Mouse (Mus musculus) stomach, postnatal 0 days (tissue): ENCODE data around the gene Cdk5rap3. TPM values are rescaled to one million over a fixed set of nuclear protein-coding genes. Genes with fewer than 3 reads are reported as not detected.

Experiments
- ATAC-seq: fragments of 200-750 bp; cut with Nextera tagmentation; 2 replicates; pipeline ENCODE4 v1.8.0; 2017; ENCODE audit not compliant: low FRiP score, low TSS enrichment
- DNase-seq: peaks from one replicate; pipeline ENCODE4 v3.0.0-alpha.2; 2016; ENCODE audit warnings: low spot score
- H3K27ac ChIP-seq: fragments of 300-500 bp; sonication (generic); replicated peaks from 2 replicates; pipeline ENCODE4 v1.5.1; 2014; ENCODE audit warnings: mild to moderate bottlenecking, control low read depth
- H3K27me3 ChIP-seq: fragments of 300-500 bp; sonication (generic); 2 replicates; pipeline ENCODE4 v1.6.1; 2014; ENCODE audit warnings: low read length; ENCODE audit not compliant: control insufficient read depth, insufficient read depth
- H3K36me3 ChIP-seq: fragments of 300-500 bp; sonication (generic); 2 replicates; pipeline ENCODE4 v1.6.1; 2014; ENCODE audit warnings: low read length, mixed read lengths; ENCODE audit not compliant: control insufficient read depth, insufficient read depth
- H3K4me1 ChIP-seq: fragments of 300-500 bp; sonication (generic); replicated peaks from 2 replicates; pipeline ENCODE4 v1.6.1; 2014; ENCODE audit warnings: antibody characterized with exemption; ENCODE audit not compliant: control insufficient read depth, insufficient read depth
- H3K4me2 ChIP-seq: fragments of 300-500 bp; sonication (generic); replicated peaks from 2 replicates; pipeline ENCODE4 v1.6.1; 2014; ENCODE audit warnings: low read depth, mild to moderate bottlenecking, control low read depth, moderate library complexity
- H3K4me3 ChIP-seq: fragments of 300-500 bp; sonication (generic); 2 replicates; pipeline ENCODE4 v1.5.1; 2014; ENCODE audit warnings: low read depth, low read length, control low read depth
- H3K9ac ChIP-seq: fragments of 300-500 bp; sonication (generic); 2 replicates; pipeline ENCODE4 v1.6.1; 2014; ENCODE audit warnings: mild to moderate bottlenecking, low read length, control low read depth, mixed read lengths
- H3K9me3 ChIP-seq: fragments of 300-500 bp; sonication (generic); 2 replicates; pipeline ENCODE4 v1.6.1; 2016; ENCODE audit warnings: low read length; ENCODE audit not compliant: control insufficient read depth
- CTCF ChIP-seq: IDR thresholded peaks from 2 replicates; pipeline ENCODE4 v1.5.1; 2016; ENCODE audit warnings: antibody characterized with exemption, low read depth, mild to moderate bottlenecking, moderate library complexity
- EP300 ChIP-seq: optimal IDR thresholded peaks from 2 replicates; pipeline ENCODE3; 2016; ENCODE audit warnings: antibody characterized with exemption
- WGBS: fragments of 180-500 bp; shearing (Covaris S2); extraction: QIAGEN DNeasy Blood & Tissue Kit; methylation state at CpG from one replicate; pipeline ENCODE4 v1.1.7; 2014; 5-methylcytosine and 5-hydroxymethylcytosine counted together
- polyA plus RNA-seq: library from polyadenylated mRNA; unstranded; fragments of >200 nt; fragmentation: Nextera tagmentation; extraction: Ambion mirVana; gene quantifications from 2 replicates; pipeline ENCODE4 v1.2.1, GENCODE M21; 2015

Gene Cdk5rap3
- polyA plus RNA-seq, result 61.7 and 64.9 TPM in 2 replicates

- ATAC-seq, result peak; percentile 95
- H3K4me1 ChIP-seq, result no peaks in the 10 kb centered on the region
- TF ChIP-seq CTCF, result peak; percentile 96
- TF ChIP-seq EP300, result no peak
- H3K9ac ChIP-seq, result peak within 1 kb of the TSS; percentile 77
- under 1% methylated on average over 55 of the region's 55 CpGs for WGBS
- H3K4me3 ChIP-seq, result peak within 1 kb of the TSS; percentile 69
- H3K9me3 ChIP-seq, result no peaks in the 10 kb centered on the region
- DNase-seq, result peak; percentile 99
- peak within 1 kb of the TSS; percentile 86 for H3K27ac ChIP-seq
- no peaks in the 10 kb centered on the region for H3K27me3 ChIP-seq
- H3K36me3 ChIP-seq, result 0 out of 2 replicates have a peak, but pooled peaks cover 3% of the 10 kb centered on the region
- peak within 1 kb of the TSS; percentile 88 for H3K4me2 ChIP-seq
These were observed at the start of gene Cdk5rap3 for GRCm38 (mm10) chr11:96916044-96916884. Cdk5rap3 (minus strand) TSS chr11:96916496.

GRCm38 (mm10) chr11:96963580-96963979 lies 47.3 kb upstream of the Cdk5rap3 start:
- Histone ChIP-seq H3K4me2 (no peak overlapping the region), H3K9me3 (no peaks in the 10 kb centered on the region), H3K27ac (no peak overlapping the region), H3K9ac (no peak overlapping the region), H3K4me1 (0 out of 2 replicates have a peak, but pooled peaks cover 1% of the 10 kb centered on the region), H3K27me3 (no peaks in the 10 kb centered on the region), H3K36me3 (peaks cover 15% of the 10 kb centered on the region), H3K4me3 (no peak overlapping the region)
- ATAC-seq, result peak; percentile 73
- DNase-seq, result peak; percentile 90
- TF ChIP-seq EP300 (no peak), CTCF (peak; percentile 94)
- 9% methylated on average over 8 of the region's 8 CpGs for WGBS

GRCm38 (mm10) chr11:96957061-96957805 lies 40.9 kb upstream of the Cdk5rap3 start:
- H3K4me2 ChIP-seq, result no peak overlapping the region
- WGBS, result 89% methylated on average over 10 of the region's 10 CpGs
- DNase-seq, result no peak
- no peak overlapping the region for H3K9ac ChIP-seq
- H3K4me3 ChIP-seq, result no peak overlapping the region
- H3K4me1 ChIP-seq, result no peaks in the 10 kb centered on the region
- no peaks in the 10 kb centered on the region for H3K27me3 ChIP-seq
- H3K36me3 ChIP-seq, result peaks cover 44% of the 10 kb centered on the region
- no peak for ATAC-seq
- no peak overlapping the region for H3K27ac ChIP-seq
- TF ChIP-seq CTCF (no peak), EP300 (no peak)
- no peaks in the 10 kb centered on the region for H3K9me3 ChIP-seq

DNA sequence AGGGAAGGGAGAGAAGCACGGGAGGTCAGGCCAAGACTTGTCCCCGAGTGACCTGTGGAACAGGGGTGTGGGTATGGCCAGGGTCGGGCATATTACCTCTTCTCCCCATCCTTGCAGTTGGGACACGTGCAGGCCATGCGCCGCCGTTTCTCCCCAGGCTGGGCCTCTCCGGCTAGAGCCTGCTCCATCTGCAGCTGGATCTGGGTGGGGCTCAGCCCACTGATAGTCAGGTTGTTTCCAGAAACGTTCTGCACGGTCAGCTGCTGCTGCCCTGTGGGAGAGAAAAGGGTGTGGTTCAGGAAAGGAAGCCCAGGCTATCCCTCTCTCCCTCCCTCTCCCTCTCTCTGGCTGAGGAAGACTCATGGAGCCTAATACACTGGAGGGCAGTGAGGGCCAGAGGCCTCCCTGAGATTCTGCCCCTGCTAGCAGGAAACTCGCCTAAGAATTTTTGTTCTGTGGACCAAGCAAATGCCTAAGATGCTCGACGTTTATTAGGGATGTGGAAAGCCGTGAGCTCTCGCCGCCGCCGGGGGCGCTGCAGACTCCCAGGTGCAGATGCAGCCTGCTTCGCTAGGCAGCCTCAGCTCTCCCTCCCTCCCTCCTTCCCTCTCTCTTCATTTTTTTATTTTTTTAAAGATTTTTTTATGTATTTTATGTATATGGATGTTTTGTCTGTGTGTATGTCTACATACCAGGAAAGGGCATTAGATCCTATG lies 39.9 kb upstream of the Cdk5rap3 start:
- Histone ChIP-seq H3K4me1 (no peaks in the 10 kb centered on the region), H3K9ac (no peak overlapping the region), H3K27ac (no peak overlapping the region), H3K4me2 (no peak overlapping the region), H3K4me3 (no peak overlapping the region), H3K27me3 (no peaks in the 10 kb centered on the region), H3K36me3 (peaks cover 41% of the 10 kb centered on the region), H3K9me3 (no peaks in the 10 kb centered on the region)
- WGBS, result 46% methylated on average over 20 of the region's 20 CpGs
- DNase-seq, result peak; percentile 70
- peak; percentile 50 for ATAC-seq
- TF ChIP-seq EP300 (no peak), CTCF (peak; percentile 69)

GRCm38 (mm10) chr11:96955094-96955493 lies 38.8 kb upstream of the Cdk5rap3 start:
- Histone ChIP-seq H3K9ac (no peak overlapping the region), H3K27ac (peak overlapping the region; percentile 67), H3K36me3 (peaks cover 37% of the 10 kb centered on the region), H3K9me3 (no peaks in the 10 kb centered on the region), H3K4me1 (no peaks in the 10 kb centered on the region), H3K4me2 (no peak overlapping the region), H3K4me3 (no peak overlapping the region), H3K27me3 (no peaks in the 10 kb centered on the region)
- TF ChIP-seq EP300 (no peak), CTCF (no peak)
- ATAC-seq (peak; percentile 77), DNase-seq (peak; percentile 69)
- WGBS, result 59% methylated on average over 4 of the region's 4 CpGs
